Mouse (Mus musculus): ENCODE results near the gene Zfp219. TPM values are rescaled to one million over a fixed set of nuclear protein-coding genes. Genes with fewer than 3 reads are reported as not detected.

Gene Zfp219
- total RNA-seq, 2 experiments from 2014 or later, result 9.7 to 12.4 TPM

GRCm38 (mm10) chr14:52019051-52019589 is 1.4 kb downstream of the Zfp219 start:
- no peak for DNase-seq
- intact Hi-C loops (cut with DNase I), result no loop called here

GRCm38 (mm10) chr14:52018248-52019050 is 2.1 kb downstream of the Zfp219 start:
- intact Hi-C loops (cut with DNase I), result no loop called here
- DNase-seq, result no peak

- no peak for DNase-seq
- intact Hi-C loops (cut with DNase I), result no loop called here
Measured at GRCm38 (mm10) chr14:52017662-52018061, 2.9 kb downstream of the Zfp219 start.

GRCm38 (mm10) chr14:52016625-52017405 is 3.7 kb downstream of the Zfp219 start:
- intact Hi-C loops (cut with DNase I), result no loop called here
- no peak for DNase-seq

GRCm38 (mm10) chr14:52015445-52016100 is 5.0 kb downstream of the Zfp219 start, which contains the start of gene Tmem253:
Tmem253 (plus strand) TSS chr14:52015658.
- intact Hi-C loops (cut with DNase I), result no loop called here
- no peak for DNase-seq

GRCm38 (mm10) chr14:52014761-52015311 is 5.7 kb downstream of the Zfp219 start:
- no peak for DNase-seq
- intact Hi-C loops (cut with DNase I), result no loop called here

GRCm38 (mm10) chr14:52014271-52014760 is 6.2 kb downstream of the Zfp219 start:
- no peak for DNase-seq
- intact Hi-C loops (cut with DNase I), result no loop called here

GRCm38 (mm10) chr14:52013771-52014219 is 6.7 kb downstream of the Zfp219 start:
- intact Hi-C loops (cut with DNase I), result no loop called here
- no peak for DNase-seq

- intact Hi-C loops (cut with DNase I), result no loop called here
- no peak for DNase-seq
Measured at GRCm38 (mm10) chr14:52013021-52013610, 7.4 kb downstream of the Zfp219 start.

GRCm38 (mm10) chr14:52012553-52012952 is 8.0 kb downstream of the Zfp219 start:
- no peak for DNase-seq
- intact Hi-C loops (cut with DNase I), result no loop called here

GRCm38 (mm10) chr14:52012085-52012484 is 8.4 kb downstream of the Zfp219 start:
- intact Hi-C loops (cut with DNase I), result no loop called here
- no peak for DNase-seq

- no peak for DNase-seq
- intact Hi-C loops (cut with DNase I), result no loop called here
Measured at GRCm38 (mm10) chr14:52011683-52012082, 8.8 kb downstream of the Zfp219 start.

GRCm38 (mm10) chr14:52010446-52011111 is 10.0 kb downstream of the Zfp219 start:
- intact Hi-C loops (cut with DNase I), result no loop called here
- DNase-seq, result no peak

- intact Hi-C loops (cut with DNase I), result loop anchor here (2.0 kb wide), 1 partner anchor 109 kb away; no protein-coding TSS in a partner anchor
- DNase-seq, result no peak
Measured at GRCm38 (mm10) chr14:52009841-52010240, 10.7 kb downstream of the Zfp219 start.

- DNase-seq, result no peak
- intact Hi-C loops (cut with DNase I), result loop anchor here (2.0 kb wide), 1 partner anchor 109 kb away; no protein-coding TSS in a partner anchor
Measured at GRCm38 (mm10) chr14:52009361-52009760, 11.2 kb downstream of the Zfp219 start.

GRCm38 (mm10) chr14:52008321-52009203 is 12.0 kb downstream of the Zfp219 start:
- peak; percentile 77 to 89 for DNase-seq
- intact Hi-C loops (cut with DNase I), result loop anchor here (2.0 kb wide), 1 partner anchor 108 kb away; no protein-coding TSS in a partner anchor

- intact Hi-C loops (cut with DNase I), result no loop called here
- no peak for DNase-seq
Measured at GRCm38 (mm10) chr14:52006771-52007170, 13.8 kb downstream of the Zfp219 start.

GRCm38 (mm10) chr14:52006241-52006640 is 14.3 kb downstream of the Zfp219 start:
- intact Hi-C loops (cut with DNase I), result no loop called here
- no peak for DNase-seq
